Mouse (Mus musculus) olfactory bulb, adult 2 months (tissue): ENCODE data around the gene Dqx1.

Source experiments
- CTCF ChIP-seq: fragments of 200-500 bp; IDR thresholded peaks from 2 replicates; pipeline ENCODE4 v1.5.1; 2012; ENCODE audit warnings: low read depth, mild to moderate bottlenecking, low read length, moderate library complexity; ENCODE audit not compliant: insufficient read depth
- POLR2A ChIP-seq: fragments of 200-500 bp; IDR thresholded peaks from 2 replicates; pipeline ENCODE4 v1.6.1; 2012; ENCODE audit warnings: mild to moderate bottlenecking, low read depth, low read length, moderate library complexity; ENCODE audit not compliant: insufficient read depth

DNA sequence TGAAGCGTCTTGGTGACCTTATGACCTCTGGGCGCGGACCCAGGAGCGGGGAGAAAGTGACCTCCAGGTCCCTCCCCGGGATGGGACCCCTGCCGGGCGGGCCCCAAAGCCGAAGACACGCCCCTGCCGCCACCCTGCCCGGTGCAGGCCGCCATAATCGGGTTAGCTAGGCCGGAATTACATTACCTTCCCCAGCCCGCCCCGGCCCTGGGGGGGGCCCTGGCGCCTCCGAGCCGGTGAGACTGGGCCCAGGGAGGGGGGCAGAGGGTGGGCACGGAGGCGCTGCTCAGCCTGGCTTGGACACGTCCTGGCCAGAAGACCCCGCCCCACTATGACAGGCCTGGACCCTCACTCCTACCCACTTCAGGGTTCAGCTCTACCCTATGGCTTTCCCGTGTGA, 13.6 kb downstream of the Dqx1 start:
- TF ChIP-seq POLR2A = no peak
- TF ChIP-seq CTCF = no peak
